Mouse (Mus musculus) heart, embryonic 16.5 days (tissue): ENCODE data around the gene Gm9780. TPM values are rescaled to one million over a fixed set of nuclear protein-coding genes. Genes with fewer than 3 reads are reported as not detected.
"Not testable (repeated sequence)": the region's sequence is repeated elsewhere in the genome, so short reads cannot be mapped to it uniquely, and the experiment has no call there.

ENCODE experiments used
- ATAC-seq: fragments of 200-750 bp; cut with Nextera tagmentation; replicated peaks from 2 replicates; pipeline ENCODE4 v1.8.0; 2017; ENCODE audit warnings: moderate number of reproducible peaks; ENCODE audit not compliant: insufficient read depth, low FRiP score; ENCODE audit errors: extremely low read depth
- H3K27ac ChIP-seq: fragments of 300-500 bp; sonication (generic); 2 replicates; pipeline ENCODE4 v1.5.1; 2014; ENCODE audit warnings: mild to moderate bottlenecking, low read length, control low read depth, moderate library complexity
- H3K27me3 ChIP-seq: fragments of 300-500 bp; sonication (generic); 2 replicates; pipeline ENCODE4 v1.6.1; 2014; ENCODE audit warnings: low read length, mixed read lengths; ENCODE audit not compliant: control insufficient read depth, insufficient read depth
- H3K36me3 ChIP-seq: fragments of 300-500 bp; sonication (generic); 2 replicates; pipeline ENCODE4 v1.6.1; 2014; ENCODE audit not compliant: control insufficient read depth, insufficient read depth
- H3K4me1 ChIP-seq: fragments of 300-500 bp; sonication (generic); 2 replicates; pipeline ENCODE4 v1.6.1; 2014; ENCODE audit warnings: low read length, mixed read lengths; ENCODE audit not compliant: control insufficient read depth, insufficient read depth
- H3K4me2 ChIP-seq: fragments of 300-500 bp; sonication (generic); 2 replicates; pipeline ENCODE4 v1.6.1; 2014; ENCODE audit warnings: low read depth, mild to moderate bottlenecking, control low read depth, low read length
- H3K4me3 ChIP-seq: fragments of 300-500 bp; sonication (generic); 2 replicates; pipeline ENCODE4 v1.5.1; 2014; ENCODE audit warnings: mild to moderate bottlenecking, control low read depth, low read length
- H3K9ac ChIP-seq: fragments of 300-500 bp; sonication (generic); 2 replicates; pipeline ENCODE4 v1.6.1; 2014; ENCODE audit warnings: low read length, control low read depth
- H3K9me3 ChIP-seq: fragments of 300-500 bp; sonication (generic); replicated peaks from 2 replicates; pipeline ENCODE4 v1.6.1; 2016; ENCODE audit warnings: low read length; ENCODE audit not compliant: control insufficient read depth
- WGBS: fragments of 180-500 bp; shearing (Covaris S2); extraction: QIAGEN DNeasy Blood & Tissue Kit; methylation state at CpG from one replicate; pipeline ENCODE4 v1.1.7; 2014; 5-methylcytosine and 5-hydroxymethylcytosine counted together
- polyA plus RNA-seq: library from polyadenylated mRNA; unstranded; fragments of >200 nt; fragmentation: Nextera tagmentation; extraction: Ambion mirVana; gene quantifications from 2 replicates; pipeline ENCODE4 v1.2.1, GENCODE M21; 2015

The Gm9780 gene
- polyA plus RNA-seq, result 19.8 and 22.8 TPM in 2 replicates

- H3K27ac ChIP-seq, H3K9me3 ChIP-seq, H3K36me3 ChIP-seq, H3K4me1 ChIP-seq, H3K27me3 ChIP-seq, H3K9ac ChIP-seq, H3K4me2 ChIP-seq, ATAC-seq, H3K4me3 ChIP-seq: not testable (repeated sequence)
- WGBS, result no CpG with 5 or more reads among the region's 26 CpGs
Measured at GRCm38 (mm10) chr14:26042611-26043010, at the start of gene Gm9780. TSS of gene Gm9780 (minus strand) at chr14:26042711.

GRCm38 (mm10) chr14:26081997-26082396, 39.5 kb upstream of the Gm9780 start, which contains the start of gene Cphx3:
TSS of gene Cphx3 (plus strand) at chr14:26082297.
- H3K36me3 ChIP-seq, H3K27ac ChIP-seq, H3K4me3 ChIP-seq, H3K27me3 ChIP-seq, H3K9ac ChIP-seq, ATAC-seq, H3K4me2 ChIP-seq, H3K9me3 ChIP-seq, H3K4me1 ChIP-seq: not testable (repeated sequence)
- WGBS, result no CpG with 5 or more reads among the region's 1 CpGs

GRCm38 (mm10) chr14:26081216-26081615, 38.7 kb upstream of the Gm9780 start, which contains the start of gene Cphx2:
TSS of gene Cphx2 (plus strand) at chr14:26081516.
- H3K27me3 ChIP-seq, H3K36me3 ChIP-seq, ATAC-seq, H3K9ac ChIP-seq, H3K4me3 ChIP-seq, H3K27ac ChIP-seq, H3K4me2 ChIP-seq, H3K4me1 ChIP-seq, H3K9me3 ChIP-seq: not testable (repeated sequence)
- no CpG with 5 or more reads among the region's 6 CpGs for WGBS

- H3K27ac ChIP-seq, H3K4me2 ChIP-seq, H3K9me3 ChIP-seq, H3K4me3 ChIP-seq, H3K27me3 ChIP-seq, H3K4me1 ChIP-seq, H3K9ac ChIP-seq, ATAC-seq, H3K36me3 ChIP-seq: not testable (repeated sequence)
- no CpG with 5 or more reads among the region's 5 CpGs for WGBS
Measured at GRCm38 (mm10) chr14:26076620-26077390, 34.3 kb upstream of the Gm9780 start.

- H3K4me2 ChIP-seq, H3K4me3 ChIP-seq, H3K27ac ChIP-seq, H3K9ac ChIP-seq, H3K9me3 ChIP-seq, H3K27me3 ChIP-seq, H3K36me3 ChIP-seq, H3K4me1 ChIP-seq: not testable (repeated sequence)
- no CpG with 5 or more reads among the region's 10 CpGs for WGBS
- ATAC-seq, result peak; percentile 72
Measured at GRCm38 (mm10) chr14:26067325-26067633, 24.8 kb upstream of the Gm9780 start, which contains the start of gene Tmem254c. TSS of gene Tmem254c (minus strand) at chr14:26067355.

GRCm38 (mm10) chr14:26066574-26067324, 24.2 kb upstream of the Gm9780 start:
- WGBS, result no CpG with 5 or more reads among the region's 44 CpGs
- not testable (repeated sequence) for H3K27me3 ChIP-seq, H3K9ac ChIP-seq, H3K27ac ChIP-seq, H3K4me1 ChIP-seq, H3K4me3 ChIP-seq, H3K9me3 ChIP-seq, H3K36me3 ChIP-seq, H3K4me2 ChIP-seq
- peak; percentile 72 for ATAC-seq

- H3K27ac ChIP-seq, H3K4me1 ChIP-seq, H3K36me3 ChIP-seq, H3K4me2 ChIP-seq, H3K4me3 ChIP-seq, ATAC-seq, H3K27me3 ChIP-seq, H3K9ac ChIP-seq, H3K9me3 ChIP-seq: not testable (repeated sequence)
- no CpG with 5 or more reads among the region's 6 CpGs for WGBS
Measured at GRCm38 (mm10) chr14:26059362-26059761, 16.9 kb upstream of the Gm9780 start.

- WGBS, result no CpG with 5 or more reads among the region's 3 CpGs
- not testable (repeated sequence) for H3K4me1 ChIP-seq, H3K27me3 ChIP-seq, H3K9me3 ChIP-seq, ATAC-seq, H3K27ac ChIP-seq, H3K4me3 ChIP-seq, H3K9ac ChIP-seq, H3K36me3 ChIP-seq, H3K4me2 ChIP-seq
Measured at GRCm38 (mm10) chr14:26058184-26058583, 15.7 kb upstream of the Gm9780 start.

GRCm38 (mm10) chr14:26048767-26049166, 6.3 kb upstream of the Gm9780 start:
- WGBS, result no CpG with 5 or more reads among the region's 9 CpGs

More at GRCm38 (mm10) chr14:26048767-26049166, 6.3 kb upstream of the Gm9780 start:
- not testable (repeated sequence) for H3K4me3 ChIP-seq, H3K36me3 ChIP-seq, H3K4me2 ChIP-seq, H3K9me3 ChIP-seq, ATAC-seq, H3K27ac ChIP-seq, H3K9ac ChIP-seq, H3K4me1 ChIP-seq, H3K27me3 ChIP-seq
